Comparison of ENCODE assay signal across 11 mouse cellular contexts in the genomic region with DNA sequence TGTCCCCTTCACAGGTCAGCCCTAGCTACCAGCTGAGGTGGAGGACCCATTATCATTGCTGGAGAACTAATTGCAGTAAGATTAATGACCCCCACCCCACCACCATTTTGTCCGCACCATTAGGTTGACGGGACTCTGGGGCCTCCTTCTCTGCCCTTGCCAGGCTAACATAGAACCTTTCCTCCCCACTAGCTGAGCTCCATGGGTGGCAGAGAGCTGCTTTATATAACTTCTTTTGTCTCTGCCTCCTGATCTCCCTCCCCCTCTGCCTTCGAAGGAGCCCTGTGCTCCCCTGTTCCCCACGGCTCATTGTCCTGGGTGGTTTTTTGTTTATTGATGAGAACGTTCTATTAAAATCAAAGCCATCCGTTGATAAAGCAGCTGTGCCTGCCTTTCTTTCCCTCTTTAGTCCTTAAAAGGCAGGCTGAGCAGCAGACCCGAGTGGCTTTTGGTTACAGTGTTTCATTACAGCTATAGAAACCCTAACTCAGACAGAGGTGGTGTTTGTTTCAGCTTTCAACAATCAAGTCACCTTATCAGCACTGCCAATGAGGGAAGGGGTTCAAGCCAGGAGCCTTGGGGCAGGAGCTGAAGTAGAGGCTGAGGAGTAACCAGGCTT. TPM values are rescaled to one million over a fixed set of nuclear protein-coding genes. Genes with fewer than 3 reads are reported as not detected.
DNase-seq lines count a peak whose midpoint lies in the region; ATAC-seq and TF ChIP-seq lines count a peak whose summit lies in the region.
"Had no signal": no experiment of that assay in that cellular context is flagged by ENCODE, and none has a peak within 500 bp of the region (broad histone marks: within the 10 kb centered on the region; RNA-seq: fewer than 3 reads in every experiment).

No protein-coding gene starts in this region.

- no peak for ATAC-seq in intestine, embryonic 14.5 days (replicated peaks; ENCODE audit: low FRiP score, low TSS enrichment, low read depth)
- no peak for ATAC-seq in intestine, postnatal 0 days
- peak; percentile 38; the same call in 1 of the 2 replicates for ATAC-seq in forebrain, postnatal 0 days
- ATAC-seq in liver, postnatal 0 days = no peak

- H3K4me3 ChIP-seq in intestine, embryonic 14.5 days (ENCODE audit: low read depth, low read length) = no peak overlapping the region
- H3K4me3 ChIP-seq in intestine, postnatal 0 days (ENCODE audit: low read depth, low read length) = no peak overlapping the region
- H3K4me3 ChIP-seq in forebrain, postnatal 0 days (ENCODE audit: low read depth, low read length) = no peak overlapping the region
- no peak overlapping the region for H3K4me3 ChIP-seq in liver, postnatal 0 days (ENCODE audit: low read depth, low read length)
- H3K4me3 ChIP-seq: limb, embryonic 13.5 days; myocyte had no signal

- no peak overlapping the region for H3K4me2 ChIP-seq in intestine, embryonic 14.5 days (ENCODE audit: low read length)
- no peak overlapping the region for H3K4me2 ChIP-seq in intestine, postnatal 0 days (replicated peaks; ENCODE audit: low read depth)
- H3K4me2 ChIP-seq in forebrain, postnatal 0 days (ENCODE audit: low read depth) = no peak overlapping the region
- H3K4me2 ChIP-seq in liver, postnatal 0 days (ENCODE audit: low read depth, low read length) = no peak overlapping the region
- H3K4me2 ChIP-seq: limb, embryonic 13.5 days had no signal

- H3K27me3 ChIP-seq in intestine, embryonic 14.5 days (replicated peaks; ENCODE audit: control insufficient read depth, insufficient read depth, low read length) = no peaks in the 10 kb centered on the region
- no peaks in the 10 kb centered on the region for H3K27me3 ChIP-seq in intestine, postnatal 0 days (replicated peaks; ENCODE audit: control insufficient read depth, insufficient read depth, low read length)
- H3K27me3 ChIP-seq in forebrain, postnatal 0 days (ENCODE audit: insufficient read depth, low read length) = no peaks in the 10 kb centered on the region
- H3K27me3 ChIP-seq in liver, postnatal 0 days (ENCODE audit: insufficient read depth, low read length) = no peaks in the 10 kb centered on the region
- H3K27me3 ChIP-seq: limb, embryonic 13.5 days had no signal

- no peaks in the 10 kb centered on the region for H3K36me3 ChIP-seq in intestine, embryonic 14.5 days (ENCODE audit: control insufficient read depth, insufficient read depth, low read length)
- no peaks in the 10 kb centered on the region for H3K36me3 ChIP-seq in intestine, postnatal 0 days (ENCODE audit: control insufficient read depth, insufficient read depth)
- H3K36me3 ChIP-seq in forebrain, postnatal 0 days (ENCODE audit: insufficient read depth) = no peaks in the 10 kb centered on the region
- no peaks in the 10 kb centered on the region for H3K36me3 ChIP-seq in liver, postnatal 0 days (replicated peaks; ENCODE audit: insufficient read depth, low read length)
- H3K36me3 ChIP-seq: limb, embryonic 13.5 days had no signal

- H3K4me1 ChIP-seq in intestine, embryonic 14.5 days (replicated peaks; ENCODE audit: control insufficient read depth, insufficient read depth, low read length) = peaks cover 7% of the 10 kb centered on the region; the same call in 1 of the 2 replicates
- 0 out of 2 replicates have a peak, but pooled peaks cover 5% of the 10 kb centered on the region for H3K4me1 ChIP-seq in intestine, postnatal 0 days (replicated peaks; ENCODE audit: control insufficient read depth, insufficient read depth, low read length)
- H3K4me1 ChIP-seq in forebrain, postnatal 0 days (ENCODE audit: insufficient read depth) = no peaks in the 10 kb centered on the region
- H3K4me1 ChIP-seq in liver, postnatal 0 days (ENCODE audit: insufficient read depth) = peaks cover 19% of the 10 kb centered on the region

- TF ChIP-seq CTCF in intestine, postnatal 0 days (IDR thresholded peaks at IDR 0.05; ENCODE audit: low read depth) = no peak
- TF ChIP-seq CTCF in forebrain, postnatal 0 days (IDR thresholded peaks at IDR 0.05; ENCODE audit: low read depth) = no peak
- TF ChIP-seq CTCF in liver, postnatal 0 days (IDR thresholded peaks at IDR 0.05; ENCODE audit: low read depth) = no peak

- no peak for DNase-seq in intestine, embryonic 14.5 days (ENCODE audit: low spot score)
- DNase-seq in brain, adult 2 months (ENCODE audit: low read depth, low spot score) = peak; percentile 44
- no peak for DNase-seq in forebrain, postnatal 0 days
- peak; percentile 21 for DNase-seq in neural tube, embryonic 10.5 days (ENCODE audit: extremely low spot score, low spot score)
- no peak for DNase-seq in liver, postnatal 0 days
- no peak for DNase-seq in cerebellum, adult 18-20 months
- no peak for DNase-seq in adrenal gland, postnatal 36 days
- DNase-seq: heart, postnatal 36 days had no signal

- WGBS in intestine, embryonic 14.5 days = 40% methylated on average over 7 of the region's 7 CpGs
- 47% methylated on average over 7 of the region's 7 CpGs for WGBS in intestine, postnatal 0 days
- WGBS in forebrain, postnatal 0 days = 10% methylated on average over 7 of the region's 7 CpGs
- WGBS in liver, postnatal 0 days (ENCODE audit: insufficient replicate concordance) = 69% methylated on average over 7 of the region's 7 CpGs

- H3K9me3 ChIP-seq in intestine, embryonic 14.5 days (ENCODE audit: control insufficient read depth, low read length) = peaks cover 5% of the 10 kb centered on the region; the same call in 1 of the 2 replicates
- H3K9me3 ChIP-seq in intestine, postnatal 0 days (ENCODE audit: control insufficient read depth) = no peaks in the 10 kb centered on the region
- no peaks in the 10 kb centered on the region for H3K9me3 ChIP-seq in forebrain, postnatal 0 days (ENCODE audit: low read length)
- H3K9me3 ChIP-seq in liver, postnatal 0 days (ENCODE audit: low read length) = peaks cover 3% of the 10 kb centered on the region; the same call in 1 of the 2 replicates

- H3K27ac ChIP-seq in intestine, embryonic 14.5 days (ENCODE audit: low read depth) = peak overlapping the region; percentile 57; the same call in 1 of the 2 replicates
- H3K27ac ChIP-seq in intestine, postnatal 0 days (ENCODE audit: low read depth, low read length) = no peak overlapping the region
- H3K27ac ChIP-seq in forebrain, postnatal 0 days (ENCODE audit: low read depth, low read length) = 0 out of 2 replicates have a peak overlapping the region, but pooled peaks have one; percentile 17
- H3K27ac ChIP-seq in liver, postnatal 0 days (ENCODE audit: low read depth) = no peak overlapping the region
- H3K27ac ChIP-seq: limb, embryonic 13.5 days had no signal

- no peak for TF ChIP-seq EP300 in liver, postnatal 0 days (IDR thresholded peaks at IDR 0.05; ENCODE audit: low read depth)

- H3K9ac ChIP-seq in intestine, embryonic 14.5 days (ENCODE audit: low read length) = no peak overlapping the region
- H3K9ac ChIP-seq in intestine, postnatal 0 days (ENCODE audit: low read depth, low read length) = no peak overlapping the region
- H3K9ac ChIP-seq in forebrain, postnatal 0 days = no peak overlapping the region
- no peak overlapping the region for H3K9ac ChIP-seq in liver, postnatal 0 days (replicated peaks)
- H3K9ac ChIP-seq: limb, embryonic 13.5 days had no signal

RNA-seq across cellular contexts. Expression of a gene that starts 12.2 kb away (rescaled TPM):
- polyA plus RNA-seq in intestine, embryonic 14.5 days (2014; fragmentation: Nextera tagmentation; extraction: Ambion mirVana) = 0.14 and 0.26 TPM in 2 replicates
- polyA plus RNA-seq in intestine, postnatal 0 days (2015; fragmentation: Nextera tagmentation; extraction: Ambion mirVana) = 0.03 and 0.05 TPM in 2 replicates
- total RNA-seq in forebrain, postnatal 0 days (2014; rRNA removed) = 0.23 and 0.62 TPM in 2 replicates
- 0.03 and 0.17 TPM in 2 replicates for polyA plus RNA-seq in forebrain, postnatal 0 days (2015; fragmentation: Nextera tagmentation; extraction: Ambion mirVana)
- 0.06 and 0.11 TPM in 2 replicates for polyA plus RNA-seq in liver, postnatal 0 days (2015; fragmentation: Nextera tagmentation; extraction: Ambion mirVana)
- total RNA-seq in adrenal gland, postnatal 36 days (2021) = under 1 TPM in 1 of 2 experiments, not detected in 1; 0.03 TPM

Comparison
In these comparisons a context has a peak if more than half of its experiments do, and no peak if none do; other contexts are left out.
1. H3K27ac ChIP-seq: peak in intestine, embryonic 14.5 days (single experiment) and forebrain, postnatal 0 days (single experiment); none in intestine, postnatal 0 days (single experiment) and liver, postnatal 0 days (single experiment).
2. DNase-seq: peak in brain, adult 2 months (single experiment) and neural tube, embryonic 10.5 days (single experiment); none in intestine, embryonic 14.5 days (single experiment), forebrain, postnatal 0 days (single experiment), liver, postnatal 0 days (single experiment), cerebellum, adult 18-20 months (0 of 2) and adrenal gland, postnatal 36 days (0 of 2).